Mouse (Mus musculus) right cerebral cortex, postnatal 25 days (tissue): Measurements from ENCODE around the gene Camta1.
A peak's percentile ranks its signal among the peaks of the same experiment; 100 is the strongest.

ENCODE experiments used
- DNase-seq: peaks from one replicate; pipeline ENCODE4 v3.0.0; 2022

Camta1 gene

GRCm38 (mm10) chr4:151096334-151097103, 765.2 kb downstream of the Camta1 start:
- DNase-seq = no peak

- no peak for DNase-seq
These were observed 766.5 kb downstream of the Camta1 start for GRCm38 (mm10) chr4:151095207-151095606.

- DNase-seq = no peak
These were observed 772.4 kb downstream of the Camta1 start, which contains the start of gene Gm13090 for GRCm38 (mm10) chr4:151089270-151089669. Gene Gm13090 (plus strand): TSS chr4:151089570.

GRCm38 (mm10) chr4:151088819-151089218, 772.9 kb downstream of the Camta1 start:
- DNase-seq = no peak

- DNase-seq = no peak
These were observed 774.3 kb downstream of the Camta1 start for GRCm38 (mm10) chr4:151087358-151087757.

GRCm38 (mm10) chr4:151083027-151083426, 778.6 kb downstream of the Camta1 start:
- no peak for DNase-seq

- no peak for DNase-seq
These were observed 779.7 kb downstream of the Camta1 start for GRCm38 (mm10) chr4:151081977-151082376.

GRCm38 (mm10) chr4:151081355-151081754, 780.3 kb downstream of the Camta1 start:
- no peak for DNase-seq

GRCm38 (mm10) chr4:151074817-151075216, 786.9 kb downstream of the Camta1 start:
- DNase-seq = no peak

- DNase-seq = peak; percentile 63
These were observed 788.5 kb downstream of the Camta1 start for GRCm38 (mm10) chr4:151073108-151073744.

- DNase-seq = no peak
These were observed 790.7 kb downstream of the Camta1 start for GRCm38 (mm10) chr4:151070962-151071361.

- DNase-seq = no peak
These were observed 792.9 kb downstream of the Camta1 start for GRCm38 (mm10) chr4:151068751-151069150.

GRCm38 (mm10) chr4:151059566-151059965, 802.1 kb downstream of the Camta1 start:
- no peak for DNase-seq

GRCm38 (mm10) chr4:151058634-151059033, 803.0 kb downstream of the Camta1 start:
- DNase-seq = no peak

GRCm38 (mm10) chr4:151057347-151058321, 804.0 kb downstream of the Camta1 start, which contains the start of gene Vamp3:
Gene Vamp3 (minus strand): TSS chr4:151057963.
- DNase-seq = peak; percentile 99

- DNase-seq = no peak
These were observed 810.5 kb downstream of the Camta1 start for GRCm38 (mm10) chr4:151051162-151051561.

- DNase-seq = no peak
These were observed 815.2 kb downstream of the Camta1 start for GRCm38 (mm10) chr4:151046524-151046923.

- DNase-seq = peak; percentile 43
These were observed 816.6 kb downstream of the Camta1 start for GRCm38 (mm10) chr4:151044944-151045570.

GRCm38 (mm10) chr4:151044037-151044943, 817.4 kb downstream of the Camta1 start, which contains the start of gene Per3:
Gene Per3 (minus strand): TSS chr4:151044665.
- peak; percentile 98 for DNase-seq

- no peak for DNase-seq
These were observed 818.4 kb downstream of the Camta1 start for GRCm38 (mm10) chr4:151043281-151043680.

GRCm38 (mm10) chr4:151041506-151041905, 820.2 kb downstream of the Camta1 start:
- DNase-seq = peak; percentile 45
